Mouse (Mus musculus) embryonic facial prominence, embryonic 13.5 days (tissue): Measurements from ENCODE around the gene Gm2897. TPM values are rescaled to one million over a fixed set of nuclear protein-coding genes. Genes with fewer than 3 reads are reported as not detected.
"Not testable (repeated sequence)": the region's sequence is repeated elsewhere in the genome, so short reads cannot be mapped to it uniquely, and the experiment has no call there.

Experiments used
- ATAC-seq: fragments of 200-750 bp; cut with Nextera tagmentation; 2 replicates; pipeline ENCODE4 v1.8.0; 2017; ENCODE audit warnings: low read depth; ENCODE audit not compliant: insufficient number of reproducible peaks, insufficient read depth, low FRiP score, low TSS enrichment
- H3K27ac ChIP-seq: fragments of 300-500 bp; sonication (generic); 2 replicates; pipeline ENCODE4 v1.5.1; 2015; ENCODE audit warnings: moderate library complexity, mild to moderate bottlenecking, inconsistent platforms
- H3K27me3 ChIP-seq: fragments of 300-500 bp; sonication (generic); 2 replicates; pipeline ENCODE4 v1.6.1; 2015; ENCODE audit warnings: mild to moderate bottlenecking, inconsistent platforms
- H3K36me3 ChIP-seq: fragments of 300-500 bp; sonication (generic); 2 replicates; pipeline ENCODE4 v1.6.1; 2015; ENCODE audit warnings: mild to moderate bottlenecking, inconsistent platforms
- H3K4me1 ChIP-seq: fragments of 300-500 bp; sonication (generic); 2 replicates; pipeline ENCODE4 v1.6.1; 2015; ENCODE audit warnings: inconsistent platforms
- H3K4me2 ChIP-seq: fragments of 300-500 bp; sonication (generic); 2 replicates; pipeline ENCODE4 v1.6.1; 2015; ENCODE audit warnings: moderate library complexity, mild to moderate bottlenecking, inconsistent platforms
- H3K4me3 ChIP-seq: fragments of 300-500 bp; sonication (generic); 2 replicates; pipeline ENCODE4 v1.5.1; 2015; ENCODE audit warnings: mild to moderate bottlenecking, inconsistent platforms
- H3K9ac ChIP-seq: fragments of 300-500 bp; sonication (generic); 2 replicates; pipeline ENCODE4 v1.6.1; 2015; ENCODE audit warnings: mild to moderate bottlenecking, inconsistent platforms
- H3K9me3 ChIP-seq: fragments of 300-500 bp; sonication (generic); 2 replicates; pipeline ENCODE4 v1.6.1; 2016; ENCODE audit warnings: inconsistent platforms
- WGBS: fragments of 180-500 bp; shearing (Covaris S2); methylation state at CpG from one replicate; pipeline ENCODE4 v1.1.7; 2015; ENCODE audit warnings: mixed read lengths; 5-methylcytosine and 5-hydroxymethylcytosine counted together
- polyA plus RNA-seq: library from polyadenylated mRNA; unstranded; fragments of >200 nt; fragmentation: Nextera tagmentation; extraction: Ambion mirVana; gene quantifications from 2 replicates; pipeline ENCODE4 v1.2.1, GENCODE M21; 2015

Gm2897 gene
- 2.1 and 2.3 TPM in 2 replicates for polyA plus RNA-seq

DNA sequence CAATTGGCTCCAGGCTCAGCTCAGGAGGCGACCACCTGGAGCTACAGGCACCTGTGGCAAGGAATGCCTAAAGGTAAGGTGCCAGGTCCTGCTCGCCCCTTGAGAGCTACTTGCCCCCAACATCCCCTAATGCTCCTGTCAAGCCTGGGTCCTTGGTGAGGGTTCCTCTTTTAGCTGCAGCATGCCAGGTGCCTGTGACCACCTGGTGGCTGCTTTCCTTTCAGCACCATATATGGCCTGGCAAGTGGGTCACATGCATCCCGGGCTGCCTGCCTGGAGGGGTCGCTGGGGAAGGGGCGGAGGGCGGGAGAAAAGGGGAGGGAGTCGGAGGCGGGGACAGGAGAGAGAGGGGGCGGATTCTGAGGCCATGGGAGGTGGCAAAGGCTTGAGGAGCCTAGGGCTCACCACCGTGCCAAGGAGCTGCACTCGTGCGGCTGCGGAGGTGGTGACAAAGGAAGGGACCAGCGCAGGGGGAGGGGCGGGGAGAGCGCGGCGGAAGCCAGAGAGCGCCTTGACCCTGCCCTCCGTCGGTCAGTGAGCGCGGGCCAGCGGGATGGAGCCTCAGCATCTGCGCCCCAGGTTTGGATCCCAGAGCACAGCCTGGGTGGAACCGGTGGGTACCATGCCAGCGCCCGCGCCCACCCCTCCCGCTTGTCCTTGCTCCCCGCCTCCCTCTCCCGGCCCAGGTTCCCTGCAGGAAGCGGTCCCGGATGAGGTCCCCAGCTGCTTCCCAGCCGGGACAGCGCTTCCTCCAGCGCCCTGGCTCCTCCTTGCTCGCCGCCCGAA lies at the start of gene Gm2897:
TSS of gene Gm2897 (plus strand) at position 559 of the 786 bp plus-strand sequence.
- Histone ChIP-seq H3K9ac (peak within 1 kb of the TSS; percentile 56), H3K4me2 (peak within 1 kb of the TSS; percentile 78), H3K4me3 (peak within 1 kb of the TSS; percentile 49)
- 3% methylated on average over 29 of the region's 40 CpGs for WGBS
- H3K4me1 ChIP-seq, H3K27ac ChIP-seq, H3K27me3 ChIP-seq, H3K9me3 ChIP-seq, H3K36me3 ChIP-seq, ATAC-seq: not testable (repeated sequence)

DNA sequence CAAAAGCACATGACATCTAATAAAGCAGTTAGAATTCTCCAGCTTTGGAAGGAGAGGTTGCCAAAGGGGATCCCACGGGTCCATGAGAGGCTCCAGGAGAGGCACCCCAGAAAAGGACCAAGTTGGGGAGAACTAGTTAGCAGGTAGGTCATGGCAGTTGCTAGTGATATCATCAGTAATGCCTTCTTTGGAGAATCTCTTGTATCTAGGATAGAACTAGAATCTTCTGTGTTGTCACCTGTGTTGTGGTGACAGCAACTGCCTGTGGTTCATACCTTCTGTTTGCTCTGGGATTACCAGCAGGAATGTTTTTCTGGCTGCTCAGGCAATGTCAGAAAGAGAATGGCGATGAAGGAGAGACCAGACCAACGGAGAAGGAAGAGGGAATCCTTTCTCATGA lies 19.4 kb upstream of the Gm2897 start, which contains the start of gene Gm2888:
TSS of gene Gm2888 (plus strand) at position 301 of the 400 bp plus-strand sequence.
- H3K4me3 ChIP-seq, H3K27me3 ChIP-seq, H3K27ac ChIP-seq, ATAC-seq, H3K9me3 ChIP-seq, H3K4me1 ChIP-seq, H3K4me2 ChIP-seq, H3K36me3 ChIP-seq, H3K9ac ChIP-seq: not testable (repeated sequence)
- 72% methylated on average over 3 of the region's 3 CpGs for WGBS

DNA sequence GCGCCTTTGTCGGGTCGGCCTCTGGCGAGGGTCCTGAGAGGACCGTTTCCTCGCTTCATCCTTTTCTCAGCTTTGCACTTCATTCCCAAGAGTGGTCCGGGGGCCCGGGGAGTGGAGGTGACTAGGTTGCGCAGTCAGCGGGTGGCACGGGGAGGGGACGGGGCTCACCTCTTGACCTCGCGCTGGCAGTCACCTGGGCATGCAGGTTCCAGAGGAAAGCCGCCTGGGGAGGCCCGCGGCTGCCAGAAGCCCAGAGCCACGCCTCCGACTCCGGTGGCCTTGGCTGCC lies 372 bp downstream of the Gm2897 start:
- peak overlapping the region; percentile 49 for H3K4me3 ChIP-seq
- H3K36me3 ChIP-seq, H3K27ac ChIP-seq, H3K4me1 ChIP-seq, H3K27me3 ChIP-seq, H3K9me3 ChIP-seq, ATAC-seq: not testable (repeated sequence)
- WGBS: under 1% methylated on average over 18 of the region's 20 CpGs
- H3K4me2 ChIP-seq: peak overlapping the region; percentile 78
- peak overlapping the region; percentile 56 for H3K9ac ChIP-seq

DNA sequence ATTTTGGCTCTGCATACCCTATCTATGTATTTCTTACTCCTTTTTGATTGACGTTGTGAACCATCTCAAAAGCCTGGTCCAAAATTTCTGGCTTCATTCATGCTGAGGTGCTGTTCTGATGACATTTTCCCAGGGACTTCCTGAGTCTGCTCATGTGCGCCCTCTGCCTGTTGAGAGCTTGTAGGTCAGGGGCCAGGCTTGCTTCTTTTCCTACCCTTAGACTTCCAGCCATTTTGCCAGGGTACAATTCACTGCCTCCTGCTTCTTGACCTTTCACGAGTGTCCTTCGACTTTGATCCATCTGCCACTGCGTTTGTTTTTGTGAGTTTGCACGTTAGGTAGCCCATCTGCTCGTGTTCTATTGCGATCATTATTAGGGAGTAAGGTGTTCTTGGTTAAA lies 1.0 kb downstream of the Gm2897 start:
- H3K27me3 ChIP-seq, H3K9ac ChIP-seq, H3K4me3 ChIP-seq, H3K9me3 ChIP-seq, ATAC-seq, H3K36me3 ChIP-seq, H3K4me1 ChIP-seq, H3K27ac ChIP-seq: not testable (repeated sequence)
- H3K4me2 ChIP-seq: peak overlapping the region; percentile 78; the same call in 1 of the 2 replicates
- 8% methylated on average over 7 of the region's 8 CpGs for WGBS

DNA sequence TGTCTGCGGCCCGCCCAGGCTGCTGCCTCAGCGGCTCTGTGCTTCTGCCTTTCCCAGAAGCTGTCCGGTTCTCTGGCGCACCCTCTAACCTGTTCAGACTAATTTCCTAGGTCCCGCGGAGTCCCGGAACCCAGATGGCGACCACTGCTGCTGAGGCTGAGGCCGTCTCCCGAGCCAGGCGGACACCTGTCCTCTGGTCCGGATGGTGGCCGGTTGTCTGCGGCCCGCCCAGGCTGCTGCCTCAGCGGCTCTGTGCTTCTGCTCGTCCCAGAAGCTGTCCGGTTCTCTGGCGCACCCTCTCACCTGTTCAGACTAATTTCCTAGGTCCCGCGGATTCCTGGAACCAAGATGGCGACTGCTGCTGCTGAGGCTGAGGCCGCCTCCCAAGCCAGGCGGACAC lies 67.0 kb downstream of the Gm2897 start:
- not testable (repeated sequence) for H3K4me3 ChIP-seq, H3K27me3 ChIP-seq, H3K4me1 ChIP-seq, H3K9ac ChIP-seq, H3K4me2 ChIP-seq, H3K9me3 ChIP-seq, H3K27ac ChIP-seq, ATAC-seq, H3K36me3 ChIP-seq
- WGBS: 88% methylated on average over 20 of the region's 25 CpGs

Other genes starting within 250 kb of the Gm2897 start
- not detected in 2 replicates for gene Gm2888, start 19.3 kb upstream of the Gm2897 start, polyA plus RNA-seq
- gene Gm10340, start 84.7 kb downstream of the Gm2897 start, polyA plus RNA-seq: not detected in 2 replicates
- gene Gm5795, start 139.0 kb downstream of the Gm2897 start, polyA plus RNA-seq: not detected in 2 replicates
- 6.6 and 8.5 TPM in 2 replicates for gene D830030K20Rik, start 159.2 kb downstream of the Gm2897 start, polyA plus RNA-seq